Mouse (Mus musculus) right cerebral cortex, postnatal 14 days (tissue): ENCODE measurements around the gene Pkp2.

Source experiments
- DNase-seq: peaks from one replicate; pipeline ENCODE4 v3.0.0; 2022

Pkp2 gene

DNA sequence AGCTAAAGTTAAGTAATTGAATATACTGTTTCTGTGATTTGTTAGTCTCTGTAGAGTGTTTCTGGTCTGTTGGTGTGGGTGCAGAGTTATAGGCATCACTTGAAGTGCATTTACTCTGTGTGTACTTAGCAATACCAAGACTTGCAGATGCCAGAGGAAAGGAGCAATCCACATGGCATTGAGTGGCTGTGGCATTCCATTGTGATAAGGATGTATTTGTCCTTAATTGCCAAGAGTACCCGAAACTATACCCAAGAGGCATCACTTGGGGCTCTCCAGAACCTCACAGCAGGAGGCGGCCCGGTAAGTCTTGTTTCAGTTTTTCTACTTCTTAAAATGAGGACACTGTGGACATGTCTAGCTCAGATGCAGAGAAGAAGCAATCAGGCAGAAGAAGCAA lies 49.3 kb downstream of the Pkp2 start:
- DNase-seq, result no peak

DNA sequence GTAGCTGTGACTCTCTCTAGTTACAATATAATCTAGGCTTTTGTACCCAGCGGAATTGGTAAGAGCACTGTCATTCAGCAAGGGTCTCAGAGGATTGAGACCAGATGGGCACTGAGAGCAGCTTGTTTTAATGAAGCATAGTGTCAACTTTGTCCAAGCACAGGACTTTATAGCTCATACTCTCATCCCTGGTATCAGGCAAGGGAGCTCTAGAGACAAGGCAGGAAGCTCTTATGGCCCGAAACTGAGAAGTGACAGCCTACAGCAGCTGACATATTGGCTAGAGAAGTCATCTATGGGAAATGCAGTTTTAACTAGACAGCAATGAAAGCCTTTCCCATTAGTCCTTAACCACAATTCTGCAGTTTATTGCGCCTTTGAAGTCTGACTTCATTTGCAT lies 59.9 kb downstream of the Pkp2 start:
- no peak for DNase-seq

DNA sequence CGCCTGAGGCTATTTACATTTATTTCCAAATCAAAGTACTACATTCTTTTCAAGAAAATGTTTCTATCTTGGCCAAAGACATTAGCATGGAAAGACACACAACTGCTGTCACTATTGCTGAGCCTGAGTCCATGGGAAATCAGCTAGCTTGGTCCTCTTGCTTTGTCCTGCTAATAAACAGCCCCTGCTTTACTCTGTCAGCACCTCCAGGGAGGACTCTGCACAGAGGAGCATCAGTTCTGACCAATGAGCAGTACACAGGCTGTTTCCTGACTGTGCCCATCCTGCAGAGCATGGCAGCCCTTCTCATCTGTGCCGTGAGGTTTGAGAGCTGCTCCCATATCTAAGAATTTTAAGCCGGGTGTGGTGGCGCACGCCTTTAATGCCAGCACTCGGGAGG lies 60.6 kb downstream of the Pkp2 start:
- no peak for DNase-seq

DNA sequence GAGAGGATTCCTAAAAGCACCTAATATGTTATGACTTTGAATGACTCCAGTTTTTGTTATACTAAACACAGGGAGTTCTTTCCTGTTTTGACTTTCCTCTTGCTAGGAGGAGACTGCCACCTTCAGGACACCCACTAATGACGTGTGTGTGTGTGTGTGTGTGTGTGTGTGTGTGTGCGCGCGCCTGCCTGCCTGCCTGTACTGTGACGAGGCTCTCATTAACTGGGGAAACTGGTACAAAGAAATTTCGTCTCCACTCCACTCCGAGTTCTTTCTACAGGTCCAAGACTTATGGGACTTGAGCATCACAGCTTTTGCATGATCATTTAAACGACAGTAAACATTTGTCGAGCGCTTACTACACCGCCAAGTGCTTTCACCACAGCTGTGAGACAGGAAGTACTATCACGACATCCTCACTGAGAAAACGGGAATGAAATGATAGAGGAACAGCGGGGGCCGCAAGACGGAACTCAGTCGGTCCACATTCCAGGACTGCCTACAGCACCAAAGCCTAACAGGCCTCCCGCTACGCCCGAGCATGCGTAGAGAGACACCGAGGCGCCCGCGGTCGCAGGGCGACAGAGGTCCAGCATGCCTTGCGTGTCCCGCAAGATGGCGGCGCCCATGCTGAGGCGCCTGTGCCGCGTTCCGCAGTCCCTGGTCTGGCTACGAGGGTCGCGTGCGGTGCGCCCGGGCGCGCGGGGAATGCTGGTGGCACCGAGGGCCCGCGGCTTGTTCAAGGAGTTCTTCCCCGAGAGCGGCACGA lies 89.4 kb downstream of the Pkp2 start, which contains the start of gene Yars2:
TSS of gene Yars2 (plus strand) at position 597 of the 769 bp plus-strand sequence.
- DNase-seq, result peak; percentile 91

DNA sequence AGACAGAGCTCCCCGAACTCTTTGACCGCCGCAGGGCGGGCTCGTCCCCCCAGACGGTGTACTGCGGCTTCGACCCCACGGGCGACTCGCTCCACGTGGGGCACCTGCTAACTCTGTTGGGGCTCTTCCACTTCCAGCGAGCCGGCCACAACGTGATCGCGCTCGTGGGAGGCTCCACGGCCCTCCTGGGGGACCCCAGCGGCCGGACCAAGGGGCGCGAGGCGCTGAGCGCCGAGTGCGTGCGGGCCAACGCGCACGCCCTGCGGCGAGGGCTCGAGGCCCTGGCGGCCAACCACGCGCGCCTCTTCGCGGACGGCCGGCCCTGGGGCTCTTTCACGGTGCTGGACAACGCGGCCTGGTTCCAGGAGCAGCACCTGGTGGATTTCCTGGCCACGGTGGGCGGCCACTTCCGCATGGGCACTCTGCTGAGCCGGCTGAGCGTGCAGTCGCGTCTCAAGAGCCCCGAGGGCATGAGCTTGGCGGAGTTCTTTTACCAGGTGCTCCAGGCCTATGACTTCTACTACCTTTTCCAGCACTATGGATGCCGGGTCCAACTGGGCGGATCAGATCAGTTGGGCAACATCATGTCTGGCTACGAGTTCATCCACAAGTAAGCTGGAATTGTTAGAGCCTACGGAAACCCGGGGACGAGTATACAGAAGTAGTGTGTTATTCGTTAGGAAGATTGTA lies 90.2 kb downstream of the Pkp2 start:
- peak; percentile 40 for DNase-seq

DNA sequence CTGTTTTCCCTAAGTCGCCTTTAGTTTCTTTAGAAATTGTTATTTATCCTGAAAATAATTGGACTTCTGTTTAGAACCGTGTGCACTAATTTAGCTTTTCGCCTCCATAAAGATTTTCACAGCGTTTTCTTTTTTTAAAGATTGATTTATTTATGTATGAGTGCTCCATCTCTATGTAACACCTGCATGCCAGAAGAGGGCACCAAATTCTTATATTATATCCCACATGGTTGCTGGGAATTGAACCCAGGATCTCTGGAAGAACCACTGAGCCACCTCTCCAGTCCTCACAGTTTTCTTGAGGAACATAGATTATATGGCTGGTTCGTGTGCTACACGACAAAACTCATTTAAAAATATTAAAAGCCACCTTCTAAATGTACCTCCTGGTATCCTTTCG lies 90.8 kb downstream of the Pkp2 start:
- no peak for DNase-seq

DNA sequence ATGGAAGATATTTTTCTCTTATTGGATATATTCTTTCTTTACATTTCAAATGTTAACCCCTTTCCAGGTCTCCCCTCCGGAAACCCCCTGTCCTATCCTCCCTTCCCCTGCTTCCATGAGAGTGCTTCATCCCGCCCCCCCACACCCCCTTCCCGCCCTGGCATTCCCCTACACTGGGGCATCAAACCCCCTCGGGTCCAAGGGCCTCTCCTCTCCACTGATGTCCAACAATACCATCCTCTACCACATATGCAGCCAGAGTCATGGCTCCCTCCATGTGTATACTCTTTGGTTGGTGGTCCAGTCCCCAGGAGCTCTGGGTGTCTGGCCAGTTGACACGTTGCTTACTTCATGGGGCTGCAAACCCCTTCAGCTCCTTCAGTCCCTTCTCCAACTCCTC lies 98.2 kb downstream of the Pkp2 start:
- no peak for DNase-seq
